Mouse (Mus musculus) MEL (cell line): ENCODE results near the gene Gm29427.

Source experiments
- CTCF ChIP-seq, 3 experiments: IDR thresholded peaks in 2 of 3; conservative IDR thresholded peaks in 1 of 3; 2 replicates each; pipeline ENCODE4 v1.5.1; 2011 to 2012; ENCODE audit warnings: low read length in 3 of 3, low read depth in 2 of 3, mild to moderate bottlenecking in 2 of 3, improper control_type of control experiment in 1 of 3, inconsistent platforms in 1 of 3, mixed read lengths in 1 of 3, moderate library complexity in 1 of 3; ENCODE audit not compliant: control insufficient read depth in 1 of 3, insufficient read depth in 1 of 3, poor library complexity in 1 of 3, severe bottlenecking in 1 of 3
- POLR2A ChIP-seq, 2 experiments: IDR thresholded peaks; 2 replicates each; pipeline ENCODE4 v1.6.1; 2011 to 2012; ENCODE audit warnings: low read length in 2 of 2, mild to moderate bottlenecking in 2 of 2, control low read depth in 1 of 2, improper control_type of control experiment in 1 of 2, low read depth in 1 of 2, moderate library complexity in 1 of 2; ENCODE audit not compliant: control insufficient read depth in 1 of 2, insufficient read depth in 1 of 2, poor library complexity in 1 of 2
- ZNF384 ChIP-seq: IDR thresholded peaks from 2 replicates; pipeline ENCODE4 v1.6.1; 2012; ENCODE audit warnings: low read depth, mild to moderate bottlenecking, inconsistent platforms, low read length, improper control_type of control experiment

- no peak for TF ChIP-seq POLR2A (IDR thresholded peaks at IDR 0.05; ENCODE audit: control insufficient read depth in 1 of 2, insufficient read depth in 1 of 2, low read depth in 1 of 2, low read length in 2 of 2, poor library complexity in 1 of 2)
- TF ChIP-seq CTCF (IDR thresholded peaks at IDR 0.05 in 2 of 3, conservative IDR thresholded peaks at IDR 0.05 in 1 of 3; ENCODE audit: control insufficient read depth in 1 of 3, insufficient read depth in 1 of 3, low read depth in 2 of 3, low read length in 3 of 3, poor library complexity in 1 of 3, severe bottlenecking in 1 of 3): no peak
- no peak for TF ChIP-seq ZNF384
Observed at GRCm38 (mm10) chr1:130699937-130700633, 15.5 kb downstream of the Gm29427 start.
